Mouse (Mus musculus): Measurements from ENCODE around the gene Klhl10. TPM values are rescaled to one million over a fixed set of nuclear protein-coding genes. Genes with fewer than 3 reads are reported as not detected.

Gene Klhl10
- total and polyA plus RNA-seq, 2 experiments: 0.05 to 0.18 TPM

- Histone ChIP-seq H3K79me2 (ENCODE audit: control insufficient read depth, insufficient read depth, low read length) (no peaks in the 10 kb centered on the region), H3K27me3 (ENCODE audit: control insufficient read depth, insufficient read depth, low read length) (no peaks in the 10 kb centered on the region), H3K4me3 (ENCODE audit: insufficient read depth, low read depth, low read length) (no peak overlapping the region), H3K9ac (ENCODE audit: low read depth, low read length) (no peak overlapping the region), H3K36me3 (ENCODE audit: control insufficient read depth, insufficient read depth, low read length) (no peaks in the 10 kb centered on the region), H3K27ac (replicated peaks; ENCODE audit: insufficient read depth, low read depth, low read length) (no peak overlapping the region), H3K4me1 (ENCODE audit: control insufficient read depth, insufficient read depth, low read length) (0 out of 2 replicates have a peak, but pooled peaks cover 1% of the 10 kb centered on the region)
- TF ChIP-seq CTCF (IDR thresholded peaks at IDR 0.05; ENCODE audit: low read depth, low read length): no peak
- TF ChIP-seq POLR2A (IDR thresholded peaks at IDR 0.05; ENCODE audit: extremely low read depth, insufficient read depth, low read length): no peak
- no peak for DNase-seq (ENCODE audit: extremely low read depth, low read depth, low spot score)
- WGBS: 95% methylated on average over 3 of the region's 3 CpGs
Observed at GRCm38 (mm10) chr11:100409686-100410085, 32.0 kb upstream of the Klhl10 start.

- no peak for DNase-seq (ENCODE audit: extremely low read depth, low read depth, low spot score)
- TF ChIP-seq CTCF (IDR thresholded peaks at IDR 0.05; ENCODE audit: low read depth, low read length): no peak
- no peak for TF ChIP-seq POLR2A (IDR thresholded peaks at IDR 0.05; ENCODE audit: extremely low read depth, insufficient read depth, low read length)
- Histone ChIP-seq H3K9ac (ENCODE audit: low read depth, low read length) (no peak overlapping the region), H3K79me2 (ENCODE audit: control insufficient read depth, insufficient read depth, low read length) (no peaks in the 10 kb centered on the region), H3K36me3 (ENCODE audit: control insufficient read depth, insufficient read depth, low read length) (no peaks in the 10 kb centered on the region), H3K27ac (replicated peaks; ENCODE audit: insufficient read depth, low read depth, low read length) (no peak overlapping the region), H3K4me1 (ENCODE audit: control insufficient read depth, insufficient read depth, low read length) (0 out of 2 replicates have a peak, but pooled peaks cover 4% of the 10 kb centered on the region), H3K27me3 (ENCODE audit: control insufficient read depth, insufficient read depth, low read length) (no peaks in the 10 kb centered on the region), H3K4me3 (ENCODE audit: insufficient read depth, low read depth, low read length) (no peak overlapping the region)
- 86% methylated on average over 11 of the region's 11 CpGs for WGBS
Observed at GRCm38 (mm10) chr11:100411736-100412135, 30.0 kb upstream of the Klhl10 start.

- H3K27me3 ChIP-seq (ENCODE audit: control insufficient read depth, insufficient read depth, low read length): no peaks in the 10 kb centered on the region
- H3K27ac ChIP-seq (replicated peaks; ENCODE audit: insufficient read depth, low read depth, low read length): no peak overlapping the region
- TF ChIP-seq CTCF (IDR thresholded peaks at IDR 0.05; ENCODE audit: low read depth, low read length) (no peak), POLR2A (IDR thresholded peaks at IDR 0.05; ENCODE audit: extremely low read depth, insufficient read depth, low read length) (no peak)
- DNase-seq (ENCODE audit: extremely low read depth, low read depth, low spot score): no peak
- H3K79me2 ChIP-seq (ENCODE audit: control insufficient read depth, insufficient read depth, low read length): no peaks in the 10 kb centered on the region
- no peak overlapping the region for H3K4me3 ChIP-seq (ENCODE audit: insufficient read depth, low read depth, low read length)
- WGBS: 94% methylated on average over 11 of the region's 11 CpGs
- H3K4me1 ChIP-seq (ENCODE audit: control insufficient read depth, insufficient read depth, low read length): 0 out of 2 replicates have a peak, but pooled peaks cover 4% of the 10 kb centered on the region
- H3K9ac ChIP-seq (ENCODE audit: low read depth, low read length): no peak overlapping the region
- no peaks in the 10 kb centered on the region for H3K36me3 ChIP-seq (ENCODE audit: control insufficient read depth, insufficient read depth, low read length)
Observed at GRCm38 (mm10) chr11:100413541-100413940, 28.2 kb upstream of the Klhl10 start.

GRCm38 (mm10) chr11:100414021-100414913, 27.4 kb upstream of the Klhl10 start, which contains the start of gene P3h4:
Gene P3h4, minus strand, starts transcription at chr11:100414836.
- no peak for TF ChIP-seq POLR2A (IDR thresholded peaks at IDR 0.05; ENCODE audit: extremely low read depth, insufficient read depth, low read length)
- TF ChIP-seq CTCF (IDR thresholded peaks at IDR 0.05; ENCODE audit: low read depth, low read length): peak; percentile 82
- 6% methylated on average over 93 of the region's 93 CpGs for WGBS
- 0 out of 2 replicates have a peak within 1 kb of the TSS, but pooled peaks have one; percentile 0 for H3K27ac ChIP-seq (replicated peaks; ENCODE audit: insufficient read depth, low read depth, low read length)
- H3K4me3 ChIP-seq (ENCODE audit: insufficient read depth, low read depth, low read length): peak within 1 kb of the TSS; percentile 63
- H3K27me3 ChIP-seq (ENCODE audit: control insufficient read depth, insufficient read depth, low read length): no peaks in the 10 kb centered on the region
- no peaks in the 10 kb centered on the region for H3K79me2 ChIP-seq (ENCODE audit: control insufficient read depth, insufficient read depth, low read length)
- 0 out of 2 replicates have a peak, but pooled peaks cover 4% of the 10 kb centered on the region for H3K4me1 ChIP-seq (ENCODE audit: control insufficient read depth, insufficient read depth, low read length)
- DNase-seq (ENCODE audit: extremely low read depth, low read depth, low spot score): peak; percentile 34
- H3K36me3 ChIP-seq (ENCODE audit: control insufficient read depth, insufficient read depth, low read length): no peaks in the 10 kb centered on the region
- peak within 1 kb of the TSS; percentile 64 for H3K9ac ChIP-seq (ENCODE audit: low read depth, low read length)

GRCm38 (mm10) chr11:100414914-100415822, 26.5 kb upstream of the Klhl10 start, which contains the start of gene Fkbp10:
Gene Fkbp10, plus strand, starts transcription at chr11:100415697.
- 12% methylated on average over 31 of the region's 31 CpGs for WGBS
- DNase-seq (ENCODE audit: extremely low read depth, low read depth, low spot score): no peak
- Histone ChIP-seq H3K4me1 (ENCODE audit: control insufficient read depth, insufficient read depth, low read length) (0 out of 2 replicates have a peak, but pooled peaks cover 4% of the 10 kb centered on the region), H3K27me3 (ENCODE audit: control insufficient read depth, insufficient read depth, low read length) (no peaks in the 10 kb centered on the region), H3K4me3 (ENCODE audit: insufficient read depth, low read depth, low read length) (peak within 1 kb of the TSS; percentile 63), H3K27ac (replicated peaks; ENCODE audit: insufficient read depth, low read depth, low read length) (0 out of 2 replicates have a peak within 1 kb of the TSS, but pooled peaks have one; percentile 0), H3K36me3 (ENCODE audit: control insufficient read depth, insufficient read depth, low read length) (no peaks in the 10 kb centered on the region), H3K79me2 (ENCODE audit: control insufficient read depth, insufficient read depth, low read length) (no peaks in the 10 kb centered on the region), H3K9ac (ENCODE audit: low read depth, low read length) (peak within 1 kb of the TSS; percentile 64)
- TF ChIP-seq POLR2A (IDR thresholded peaks at IDR 0.05; ENCODE audit: extremely low read depth, insufficient read depth, low read length) (no peak), CTCF (IDR thresholded peaks at IDR 0.05; ENCODE audit: low read depth, low read length) (no peak)

Data from liver, adult 2 months (tissue).